Mouse (Mus musculus): ENCODE measurements around the gene Col6a6. TPM values are rescaled to one million over a fixed set of nuclear protein-coding genes. Genes with fewer than 3 reads are reported as not detected.
"Not testable (repeated sequence)": the region's sequence is repeated elsewhere in the genome, so short reads cannot be mapped to it uniquely, and the experiment has no call there.

Gene Col6a6
- polyA plus RNA-seq, 1 experiment, result 0.82 TPM

DNA sequence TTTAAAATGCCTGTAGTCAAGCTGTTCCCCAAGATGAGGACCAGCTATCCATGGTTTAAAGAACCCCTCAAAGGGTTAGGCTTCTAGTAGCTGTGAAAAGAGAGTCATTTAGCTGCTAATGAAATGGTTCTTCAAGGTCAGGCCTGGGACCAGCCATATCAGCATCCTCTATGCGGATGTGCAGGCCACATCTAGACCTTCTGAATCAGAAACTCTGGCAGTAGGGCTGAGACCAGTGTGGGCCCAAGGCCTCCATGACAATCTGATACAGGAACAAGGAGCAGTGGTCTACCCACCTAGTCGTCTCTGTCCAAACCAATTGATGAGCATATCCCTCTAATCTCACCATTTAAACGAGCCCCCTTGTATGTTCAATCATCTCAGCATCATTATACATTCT, 23.1 kb upstream of the Col6a6 start:
- no peaks in the 10 kb centered on the region for H3K4me1 ChIP-seq (replicated peaks; ENCODE audit: control insufficient read depth, insufficient read depth, low read length)
- DNase-seq, result no peak
- TF ChIP-seq CTCF (IDR thresholded peaks at IDR 0.05; ENCODE audit: borderline replicate concordance, control insufficient read depth, extremely low read depth, insufficient read depth, low read length, poor library complexity) (no peak), POLR2A (IDR thresholded peaks at IDR 0.05; ENCODE audit: control insufficient read depth, extremely low read depth, insufficient read depth, low read length, poor library complexity) (no peak)
- H3K27me3 ChIP-seq (ENCODE audit: control insufficient read depth, insufficient read depth, low read length), result no peaks in the 10 kb centered on the region
- 88% methylated on average over 3 of the region's 3 CpGs for WGBS
- no peak overlapping the region for H3K27ac ChIP-seq (ENCODE audit: control insufficient read depth, insufficient read depth, low read length)
- H3K36me3 ChIP-seq (ENCODE audit: control insufficient read depth, insufficient read depth, low read length), result no peaks in the 10 kb centered on the region
- no peak overlapping the region for H3K4me3 ChIP-seq (ENCODE audit: control insufficient read depth, insufficient read depth, low read length)

- Histone ChIP-seq H3K4me1 (replicated peaks; ENCODE audit: control insufficient read depth, insufficient read depth, low read length) (no peaks in the 10 kb centered on the region), H3K27ac (ENCODE audit: control insufficient read depth, insufficient read depth, low read length) (no peak overlapping the region), H3K36me3 (ENCODE audit: control insufficient read depth, insufficient read depth, low read length) (no peaks in the 10 kb centered on the region), H3K4me3 (ENCODE audit: control insufficient read depth, insufficient read depth, low read length) (no peak overlapping the region), H3K27me3 (ENCODE audit: control insufficient read depth, insufficient read depth, low read length) (no peaks in the 10 kb centered on the region)
- no peak for DNase-seq
- 78% methylated on average over 4 of the region's 4 CpGs for WGBS
- no peak for TF ChIP-seq CTCF (IDR thresholded peaks at IDR 0.05; ENCODE audit: borderline replicate concordance, control insufficient read depth, extremely low read depth, insufficient read depth, low read length, poor library complexity)
- TF ChIP-seq POLR2A (IDR thresholded peaks at IDR 0.05; ENCODE audit: control insufficient read depth, extremely low read depth, insufficient read depth, low read length, poor library complexity), result no peak
Observed at GRCm38 (mm10) chr9:105848396-105848795, 20.4 kb upstream of the Col6a6 start.

DNA sequence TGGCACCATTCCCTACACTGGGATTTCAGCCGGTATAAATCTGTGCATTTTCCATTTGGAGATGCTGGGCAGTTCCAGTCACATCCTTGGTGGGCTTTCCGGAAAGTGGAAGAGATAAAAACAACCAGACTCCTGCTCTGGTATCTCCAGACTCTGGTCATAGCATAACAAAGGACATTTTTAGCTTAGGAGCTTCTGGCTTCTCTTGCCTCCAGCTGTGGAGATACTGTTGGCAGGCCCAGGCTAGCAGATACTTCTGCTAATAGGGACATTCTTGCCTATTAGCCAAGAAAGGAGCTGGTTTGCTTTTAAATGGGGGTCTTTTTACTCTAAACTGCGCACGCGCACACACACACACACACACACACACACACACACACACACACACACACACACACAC, 19.3 kb upstream of the Col6a6 start:
- TF ChIP-seq CTCF (IDR thresholded peaks at IDR 0.05; ENCODE audit: borderline replicate concordance, control insufficient read depth, extremely low read depth, insufficient read depth, low read length, poor library complexity) (no peak), POLR2A (IDR thresholded peaks at IDR 0.05; ENCODE audit: control insufficient read depth, extremely low read depth, insufficient read depth, low read length, poor library complexity) (no peak)
- no peak for DNase-seq
- no peak overlapping the region for H3K4me3 ChIP-seq (ENCODE audit: control insufficient read depth, insufficient read depth, low read length)
- WGBS, result 95% methylated on average over 5 of the region's 5 CpGs
- H3K36me3 ChIP-seq (ENCODE audit: control insufficient read depth, insufficient read depth, low read length), result no peaks in the 10 kb centered on the region
- H3K27me3 ChIP-seq (ENCODE audit: control insufficient read depth, insufficient read depth, low read length), result no peaks in the 10 kb centered on the region
- no peaks in the 10 kb centered on the region for H3K4me1 ChIP-seq (replicated peaks; ENCODE audit: control insufficient read depth, insufficient read depth, low read length)
- no peak overlapping the region for H3K27ac ChIP-seq (ENCODE audit: control insufficient read depth, insufficient read depth, low read length)

DNA sequence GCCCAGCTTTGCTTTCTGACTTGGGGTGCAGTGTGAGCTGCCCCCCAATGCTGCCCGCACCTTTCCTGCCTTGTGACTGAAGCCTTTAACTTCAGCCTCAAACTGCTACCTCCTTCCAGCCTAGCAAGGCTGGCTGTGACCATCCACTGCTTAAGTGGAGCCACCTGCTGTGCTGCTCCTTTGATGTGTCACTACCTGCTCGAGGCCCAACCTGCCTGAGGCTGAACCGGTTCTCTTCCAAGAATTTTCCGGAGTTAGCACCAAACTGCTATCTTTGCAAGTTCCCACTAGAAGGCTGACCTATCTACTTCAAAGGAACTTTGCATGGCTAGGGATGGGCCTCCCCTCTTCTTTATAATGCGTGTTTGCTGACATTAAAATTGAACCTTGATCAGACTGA, 13.4 kb upstream of the Col6a6 start:
- not testable (repeated sequence) for H3K4me1 ChIP-seq (replicated peaks; ENCODE audit: control insufficient read depth, insufficient read depth, low read length); H3K36me3 ChIP-seq (ENCODE audit: control insufficient read depth, insufficient read depth, low read length); H3K27me3 ChIP-seq (ENCODE audit: control insufficient read depth, insufficient read depth, low read length); DNase-seq; H3K4me3 ChIP-seq (ENCODE audit: control insufficient read depth, insufficient read depth, low read length); H3K27ac ChIP-seq (ENCODE audit: control insufficient read depth, insufficient read depth, low read length)
- 57% methylated on average over 5 of the region's 5 CpGs for WGBS

- TF ChIP-seq POLR2A (IDR thresholded peaks at IDR 0.05; ENCODE audit: control insufficient read depth, extremely low read depth, insufficient read depth, low read length, poor library complexity), result no peak
- TF ChIP-seq CTCF (IDR thresholded peaks at IDR 0.05; ENCODE audit: borderline replicate concordance, control insufficient read depth, extremely low read depth, insufficient read depth, low read length, poor library complexity), result no peak
- 94% methylated on average over 5 of the region's 5 CpGs for WGBS
- no peak overlapping the region for H3K4me3 ChIP-seq (ENCODE audit: control insufficient read depth, insufficient read depth, low read length)
- H3K36me3 ChIP-seq (ENCODE audit: control insufficient read depth, insufficient read depth, low read length), result no peaks in the 10 kb centered on the region
- H3K27me3 ChIP-seq (ENCODE audit: control insufficient read depth, insufficient read depth, low read length), result no peaks in the 10 kb centered on the region
- DNase-seq, result no peak
- no peak overlapping the region for H3K27ac ChIP-seq (ENCODE audit: control insufficient read depth, insufficient read depth, low read length)
- H3K4me1 ChIP-seq (replicated peaks; ENCODE audit: control insufficient read depth, insufficient read depth, low read length), result no peaks in the 10 kb centered on the region
Observed at GRCm38 (mm10) chr9:105839147-105839515, 11.2 kb upstream of the Col6a6 start.

GRCm38 (mm10) chr9:105838396-105839146, 10.6 kb upstream of the Col6a6 start:
- DNase-seq, result no peak
- H3K27ac ChIP-seq (ENCODE audit: control insufficient read depth, insufficient read depth, low read length), result no peak overlapping the region
- H3K36me3 ChIP-seq (ENCODE audit: control insufficient read depth, insufficient read depth, low read length), result no peaks in the 10 kb centered on the region
- H3K4me3 ChIP-seq (ENCODE audit: control insufficient read depth, insufficient read depth, low read length), result no peak overlapping the region
- no peak for TF ChIP-seq POLR2A (IDR thresholded peaks at IDR 0.05; ENCODE audit: control insufficient read depth, extremely low read depth, insufficient read depth, low read length, poor library complexity)
- no peak for TF ChIP-seq CTCF (IDR thresholded peaks at IDR 0.05; ENCODE audit: borderline replicate concordance, control insufficient read depth, extremely low read depth, insufficient read depth, low read length, poor library complexity)
- no peaks in the 10 kb centered on the region for H3K4me1 ChIP-seq (replicated peaks; ENCODE audit: control insufficient read depth, insufficient read depth, low read length)
- 90% methylated on average over 4 of the region's 4 CpGs for WGBS
- H3K27me3 ChIP-seq (ENCODE audit: control insufficient read depth, insufficient read depth, low read length), result no peaks in the 10 kb centered on the region

DNA sequence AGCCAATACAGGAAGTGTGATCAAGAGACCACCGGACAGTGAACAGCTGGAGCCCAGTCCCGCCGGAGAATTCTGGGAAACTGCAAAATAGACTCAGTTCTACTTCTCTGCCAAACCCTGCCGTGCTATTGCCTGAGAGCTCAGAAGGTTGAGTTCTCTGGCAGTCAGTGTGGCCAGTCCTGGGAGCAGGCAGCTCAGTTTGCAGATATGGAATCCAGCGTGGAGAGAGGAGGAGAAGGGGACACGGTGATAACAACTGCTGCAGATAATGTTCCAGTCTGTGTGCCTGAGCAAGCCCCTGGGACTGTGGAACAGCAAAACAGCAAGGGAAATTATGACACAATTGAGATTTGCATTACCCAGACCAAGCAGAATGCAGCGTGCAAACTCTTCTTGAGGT, 7.6 kb upstream of the Col6a6 start:
- H3K27me3 ChIP-seq (ENCODE audit: control insufficient read depth, insufficient read depth, low read length), result no peaks in the 10 kb centered on the region
- no peak for DNase-seq
- TF ChIP-seq CTCF (IDR thresholded peaks at IDR 0.05; ENCODE audit: borderline replicate concordance, control insufficient read depth, extremely low read depth, insufficient read depth, low read length, poor library complexity), result no peak
- TF ChIP-seq POLR2A (IDR thresholded peaks at IDR 0.05; ENCODE audit: control insufficient read depth, extremely low read depth, insufficient read depth, low read length, poor library complexity), result no peak
- no peaks in the 10 kb centered on the region for H3K36me3 ChIP-seq (ENCODE audit: control insufficient read depth, insufficient read depth, low read length)
- WGBS, result 89% methylated on average over 7 of the region's 7 CpGs
- no peaks in the 10 kb centered on the region for H3K4me1 ChIP-seq (replicated peaks; ENCODE audit: control insufficient read depth, insufficient read depth, low read length)
- no peak overlapping the region for H3K27ac ChIP-seq (ENCODE audit: control insufficient read depth, insufficient read depth, low read length)
- H3K4me3 ChIP-seq (ENCODE audit: control insufficient read depth, insufficient read depth, low read length), result no peak overlapping the region

Data from thymus, adult 2 months (tissue).